Mouse (Mus musculus): Measurements from ENCODE around the gene Mthfd1.

The Mthfd1 gene

DNA sequence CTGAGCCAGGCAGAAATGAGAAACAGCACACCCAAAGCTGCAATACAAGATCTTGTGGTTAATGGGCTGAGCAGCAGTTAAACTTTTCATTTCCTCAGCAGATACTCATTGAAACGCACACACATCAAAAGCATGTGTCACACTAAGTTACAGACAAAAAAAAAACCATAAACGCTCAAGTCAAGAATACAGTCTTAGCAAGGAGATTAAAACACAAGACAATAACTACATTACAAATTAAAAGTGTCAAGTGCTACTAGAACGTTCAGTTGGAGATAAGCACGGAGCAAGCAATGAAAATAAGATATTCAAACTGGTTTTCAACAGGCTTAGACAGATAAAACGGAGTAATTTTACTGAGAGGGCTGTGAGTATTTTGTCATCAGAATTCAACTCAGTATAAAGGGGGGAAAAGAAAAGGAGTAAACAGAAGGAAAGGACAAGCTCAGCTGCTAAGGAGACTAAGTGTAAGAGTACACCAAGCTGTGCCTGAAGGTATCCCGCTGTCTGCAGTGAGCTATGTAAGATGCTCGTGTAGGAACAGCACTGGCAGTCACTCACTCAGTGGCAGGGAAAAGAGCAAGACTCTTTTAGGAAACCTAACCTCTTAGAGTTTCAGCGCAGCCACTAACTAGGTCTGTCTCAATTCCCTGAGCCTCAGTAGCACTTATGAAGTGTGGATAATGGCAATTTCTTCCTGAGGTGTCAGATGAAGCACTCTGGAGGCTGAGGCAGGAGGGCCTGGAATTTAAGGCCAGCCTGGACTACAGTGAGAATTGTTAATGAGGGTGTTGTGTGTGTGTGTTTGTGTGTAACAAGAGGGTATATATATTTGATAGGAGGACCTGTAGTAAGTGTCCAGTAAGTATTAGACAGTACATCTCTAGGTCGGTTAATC, 106.6 kb downstream of the Mthfd1 start:
- no peak for DNase-seq

DNA sequence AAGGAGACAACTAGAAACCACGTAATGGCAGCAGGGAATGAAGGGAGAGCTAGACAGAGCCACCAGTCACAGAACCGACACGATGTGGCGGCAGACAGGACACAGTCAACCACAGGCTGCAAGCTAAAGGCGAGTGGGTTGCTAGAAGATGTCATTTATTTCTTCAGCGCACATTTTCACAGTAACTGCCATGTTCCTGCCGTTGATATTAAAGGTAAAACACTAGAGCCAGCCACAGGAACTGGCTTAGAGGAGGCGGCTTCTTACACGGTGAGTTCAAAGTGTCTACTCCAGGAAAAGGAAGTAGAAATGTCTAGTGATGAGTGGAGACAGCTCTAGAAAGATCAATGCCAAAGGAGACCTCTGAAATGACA, 107.2 kb downstream of the Mthfd1 start:
- DNase-seq, result no peak

GRCm38 (mm10) chr12:76366276-76366675, 111.2 kb downstream of the Mthfd1 start:
- no peak for DNase-seq

GRCm38 (mm10) chr12:76367096-76367995, 112.2 kb downstream of the Mthfd1 start:
- peak; percentile 26 to 38 for DNase-seq

DNA sequence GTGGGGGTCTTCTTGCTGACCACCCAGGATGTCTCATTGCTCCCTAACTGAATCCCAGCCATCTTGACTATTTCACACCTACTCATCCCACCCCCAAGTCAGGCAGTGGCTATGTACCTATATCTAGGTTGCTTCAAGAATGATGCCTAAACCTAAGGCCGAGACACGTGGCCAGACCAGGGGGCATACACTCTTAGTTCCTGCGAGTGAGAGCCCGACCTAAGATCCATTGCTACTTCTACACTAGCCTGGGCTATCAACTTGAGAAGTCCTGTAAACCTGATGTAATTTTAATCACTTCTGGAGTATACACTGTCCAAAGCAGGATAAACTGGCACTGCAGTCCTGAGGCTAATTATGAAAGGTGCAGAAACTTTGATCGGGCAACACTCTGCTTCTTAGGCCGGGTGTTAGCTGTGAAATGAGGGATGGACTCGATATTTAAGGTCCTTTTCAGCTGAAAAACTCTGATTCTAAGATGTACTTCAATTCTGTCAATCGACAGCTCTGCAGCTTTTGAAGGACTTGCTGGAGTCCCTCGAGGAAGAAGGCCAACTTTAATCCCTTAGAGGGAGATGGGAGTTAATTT, 113.2 kb downstream of the Mthfd1 start:
- DNase-seq, result peak in 1 of 2 experiments; percentile 12

DNA sequence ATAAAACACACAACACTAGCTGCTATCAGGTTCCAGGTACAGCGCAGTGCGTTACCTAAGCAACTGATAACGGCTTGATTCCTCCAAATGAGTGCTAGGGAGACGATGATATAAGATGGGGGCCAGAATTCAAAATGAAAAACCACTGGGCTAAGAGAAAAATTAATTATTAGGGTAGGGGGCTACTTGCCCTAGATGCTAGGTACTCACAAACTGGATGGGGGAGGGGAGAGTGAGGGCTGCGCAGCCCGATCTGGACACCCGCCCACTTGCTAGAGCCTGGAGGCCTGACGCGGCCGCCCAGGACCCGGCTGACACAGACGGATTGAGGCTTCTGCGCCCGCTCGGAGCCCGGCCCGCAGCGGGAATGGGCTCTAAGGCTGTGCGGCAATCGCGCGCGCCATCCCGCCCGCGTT, 113.7 kb downstream of the Mthfd1 start:
- DNase-seq, result peak in 1 of 2 experiments; percentile 70
